Mouse (Mus musculus): Measurements from ENCODE around the gene Usp7. TPM values are rescaled to one million over a fixed set of nuclear protein-coding genes. Genes with fewer than 3 reads are reported as not detected.

Usp7 gene
- polyA plus RNA-seq, 1 experiment from 2014 or later = 23.3 TPM

- H3K27ac ChIP-seq = 0 out of 2 replicates have a peak overlapping the region, but pooled peaks have one; percentile 12
- peaks cover 82% of the 10 kb centered on the region for H3K36me3 ChIP-seq
- no peaks in the 10 kb centered on the region for H3K4me1 ChIP-seq (replicated peaks)
- DNase-seq (ENCODE audit: low spot score) = peak; percentile 69
- no peak overlapping the region for H3K4me3 ChIP-seq
- H3K9me3 ChIP-seq = no peaks in the 10 kb centered on the region
- H3K27me3 ChIP-seq (ENCODE audit: insufficient read depth, poor library complexity, severe bottlenecking) = no peaks in the 10 kb centered on the region
- 67% methylated on average over 7 of the region's 7 CpGs for WGBS
Measured at GRCm38 (mm10) chr16:8686121-8686870, 105.8 kb downstream of the Usp7 start.

GRCm38 (mm10) chr16:8685087-8685486 lies 107.0 kb downstream of the Usp7 start:
- no peaks in the 10 kb centered on the region for H3K27me3 ChIP-seq (ENCODE audit: insufficient read depth, poor library complexity, severe bottlenecking)
- no peaks in the 10 kb centered on the region for H3K4me1 ChIP-seq (replicated peaks)
- no peak overlapping the region for H3K4me3 ChIP-seq
- 89% methylated on average over 4 of the region's 4 CpGs for WGBS
- DNase-seq (ENCODE audit: low spot score) = no peak
- H3K36me3 ChIP-seq = peaks cover 73% of the 10 kb centered on the region
- no peak overlapping the region for H3K27ac ChIP-seq
- H3K9me3 ChIP-seq = no peaks in the 10 kb centered on the region

GRCm38 (mm10) chr16:8680470-8680869 lies 111.6 kb downstream of the Usp7 start, which contains the start of gene Gm5767:
Gene Gm5767, plus strand, starts transcription at chr16:8680770.
- no peak for DNase-seq (ENCODE audit: low spot score)
- H3K4me3 ChIP-seq = no peak within 1 kb of the TSS
- WGBS = 89% methylated on average over 5 of the region's 5 CpGs
- H3K36me3 ChIP-seq = peaks cover 32% of the 10 kb centered on the region; the same call in 1 of the 2 replicates
- H3K27ac ChIP-seq = no peak within 1 kb of the TSS
- H3K9me3 ChIP-seq = no peaks in the 10 kb centered on the region
- no peaks in the 10 kb centered on the region for H3K4me1 ChIP-seq (replicated peaks)
- no peaks in the 10 kb centered on the region for H3K27me3 ChIP-seq (ENCODE audit: insufficient read depth, poor library complexity, severe bottlenecking)

- no peak for DNase-seq (ENCODE audit: low spot score)
- Histone ChIP-seq H3K36me3 (peaks cover 26% of the 10 kb centered on the region; the same call in 1 of the 2 replicates), H3K9me3 (no peaks in the 10 kb centered on the region), H3K4me3 (no peak overlapping the region), H3K4me1 (replicated peaks) (no peaks in the 10 kb centered on the region), H3K27me3 (ENCODE audit: insufficient read depth, poor library complexity, severe bottlenecking) (no peaks in the 10 kb centered on the region), H3K27ac (no peak overlapping the region)
- 82% methylated on average over 3 of the region's 3 CpGs for WGBS
Measured at GRCm38 (mm10) chr16:8679780-8680179, 112.3 kb downstream of the Usp7 start.

GRCm38 (mm10) chr16:8678676-8679075 lies 113.4 kb downstream of the Usp7 start:
- H3K27me3 ChIP-seq (ENCODE audit: insufficient read depth, poor library complexity, severe bottlenecking) = peaks cover 5% of the 10 kb centered on the region
- DNase-seq (ENCODE audit: low spot score) = no peak
- H3K27ac ChIP-seq = no peak overlapping the region
- WGBS = 86% methylated on average over 4 of the region's 4 CpGs
- no peaks in the 10 kb centered on the region for H3K9me3 ChIP-seq
- no peaks in the 10 kb centered on the region for H3K4me1 ChIP-seq (replicated peaks)
- peaks cover 15% of the 10 kb centered on the region; the same call in 1 of the 2 replicates for H3K36me3 ChIP-seq
- no peak overlapping the region for H3K4me3 ChIP-seq

- WGBS = 65% methylated on average over 5 of the region's 5 CpGs
- Histone ChIP-seq H3K27ac (no peak overlapping the region), H3K27me3 (ENCODE audit: insufficient read depth, poor library complexity, severe bottlenecking) (peaks cover 11% of the 10 kb centered on the region), H3K4me1 (replicated peaks) (no peaks in the 10 kb centered on the region), H3K4me3 (no peak overlapping the region), H3K9me3 (no peaks in the 10 kb centered on the region), H3K36me3 (0 out of 2 replicates have a peak, but pooled peaks cover 8% of the 10 kb centered on the region)
- DNase-seq (ENCODE audit: low spot score) = no peak
Measured at GRCm38 (mm10) chr16:8678035-8678434, 114.1 kb downstream of the Usp7 start.

GRCm38 (mm10) chr16:8676800-8677199 lies 115.3 kb downstream of the Usp7 start:
- Histone ChIP-seq H3K4me1 (replicated peaks) (peaks cover 5% of the 10 kb centered on the region; the same call in 1 of the 2 replicates), H3K27ac (no peak overlapping the region), H3K36me3 (0 out of 2 replicates have a peak, but pooled peaks cover 3% of the 10 kb centered on the region), H3K4me3 (no peak overlapping the region), H3K27me3 (ENCODE audit: insufficient read depth, poor library complexity, severe bottlenecking) (peaks cover 17% of the 10 kb centered on the region), H3K9me3 (no peaks in the 10 kb centered on the region)
- 48% methylated on average over 4 of the region's 4 CpGs for WGBS
- peak; percentile 38 for DNase-seq (ENCODE audit: low spot score)

- Histone ChIP-seq H3K27ac (no peak overlapping the region), H3K9me3 (no peaks in the 10 kb centered on the region), H3K4me3 (no peak overlapping the region), H3K4me1 (replicated peaks) (peaks cover 11% of the 10 kb centered on the region; the same call in 1 of the 2 replicates), H3K36me3 (0 out of 2 replicates have a peak, but pooled peaks cover 3% of the 10 kb centered on the region), H3K27me3 (ENCODE audit: insufficient read depth, poor library complexity, severe bottlenecking) (peaks cover 17% of the 10 kb centered on the region)
- DNase-seq (ENCODE audit: low spot score) = no peak
- WGBS = 79% methylated on average over 2 of the region's 2 CpGs
Measured at GRCm38 (mm10) chr16:8676228-8676627, 115.9 kb downstream of the Usp7 start.

- H3K36me3 ChIP-seq = 0 out of 2 replicates have a peak, but pooled peaks cover 3% of the 10 kb centered on the region
- no peak overlapping the region for H3K4me3 ChIP-seq
- no peak overlapping the region for H3K27ac ChIP-seq
- DNase-seq (ENCODE audit: low spot score) = no peak
- H3K27me3 ChIP-seq (ENCODE audit: insufficient read depth, poor library complexity, severe bottlenecking) = peaks cover 17% of the 10 kb centered on the region
- H3K9me3 ChIP-seq = no peaks in the 10 kb centered on the region
- peaks cover 17% of the 10 kb centered on the region for H3K4me1 ChIP-seq (replicated peaks)
- 84% methylated on average over 8 of the region's 8 CpGs for WGBS
Measured at GRCm38 (mm10) chr16:8675559-8675958, 116.5 kb downstream of the Usp7 start.

- H3K4me3 ChIP-seq = no peak overlapping the region
- 5% methylated on average over 8 of the region's 8 CpGs for WGBS
- no peak overlapping the region for H3K27ac ChIP-seq
- peaks cover 17% of the 10 kb centered on the region for H3K27me3 ChIP-seq (ENCODE audit: insufficient read depth, poor library complexity, severe bottlenecking)
- H3K4me1 ChIP-seq (replicated peaks) = peaks cover 31% of the 10 kb centered on the region
- peak; percentile 68 for DNase-seq (ENCODE audit: low spot score)
- H3K9me3 ChIP-seq = no peaks in the 10 kb centered on the region
- H3K36me3 ChIP-seq = 0 out of 2 replicates have a peak, but pooled peaks cover 3% of the 10 kb centered on the region
Measured at GRCm38 (mm10) chr16:8674165-8674564, 117.9 kb downstream of the Usp7 start.

- peaks cover 11% of the 10 kb centered on the region; the same call in 1 of the 2 replicates for H3K36me3 ChIP-seq
- H3K4me1 ChIP-seq (replicated peaks) = peaks cover 40% of the 10 kb centered on the region
- H3K4me3 ChIP-seq = no peak overlapping the region
- H3K27me3 ChIP-seq (ENCODE audit: insufficient read depth, poor library complexity, severe bottlenecking) = peaks cover 17% of the 10 kb centered on the region
- no peak for DNase-seq (ENCODE audit: low spot score)
- 75% methylated on average over 6 of the region's 6 CpGs for WGBS
- no peak overlapping the region for H3K27ac ChIP-seq
- H3K9me3 ChIP-seq = no peaks in the 10 kb centered on the region
Measured at GRCm38 (mm10) chr16:8673343-8673742, 118.8 kb downstream of the Usp7 start.

GRCm38 (mm10) chr16:8672811-8673210 lies 119.3 kb downstream of the Usp7 start:
- Histone ChIP-seq H3K27me3 (ENCODE audit: insufficient read depth, poor library complexity, severe bottlenecking) (peaks cover 17% of the 10 kb centered on the region), H3K36me3 (peaks cover 16% of the 10 kb centered on the region), H3K9me3 (no peaks in the 10 kb centered on the region), H3K4me3 (no peak overlapping the region), H3K4me1 (replicated peaks) (peaks cover 45% of the 10 kb centered on the region), H3K27ac (no peak overlapping the region)
- DNase-seq (ENCODE audit: low spot score) = no peak

GRCm38 (mm10) chr16:8672350-8672687 lies 119.8 kb downstream of the Usp7 start:
- H3K27me3 ChIP-seq (ENCODE audit: insufficient read depth, poor library complexity, severe bottlenecking) = peaks cover 17% of the 10 kb centered on the region
- under 1% methylated on average over 18 of the region's 18 CpGs for WGBS
- H3K9me3 ChIP-seq = no peaks in the 10 kb centered on the region
- peak overlapping the region; percentile 93 for H3K27ac ChIP-seq
- peaks cover 21% of the 10 kb centered on the region for H3K36me3 ChIP-seq
- no peak for DNase-seq (ENCODE audit: low spot score)
- H3K4me1 ChIP-seq (replicated peaks) = peaks cover 50% of the 10 kb centered on the region
- H3K4me3 ChIP-seq = peak overlapping the region; percentile 78

Data from hindbrain, embryonic 10.5 days (tissue).